Mouse (Mus musculus) ovary, adult 10 weeks (tissue): Measurements from ENCODE around the gene Dennd5b. TPM values are rescaled to one million over a fixed set of nuclear protein-coding genes. Genes with fewer than 3 reads are reported as not detected.

ENCODE experiments used
- polyA plus RNA-seq: library from polyadenylated mRNA; stranded (reverse); fragments of 350-450 nt; fragmentation: Illumina TruSeq; extraction: RNeasy Lipid Tissue Mini Kit (QIAGEN cat#74804); gene quantifications from one replicate; pipeline ENCODE4 v1.2.3, GENCODE M21; 2014

Dennd5b gene
- polyA plus RNA-seq, result 25.5 TPM

GRCm38 (mm10) chr6:149101076-149101942 lies at the start of gene Dennd5b:
Dennd5b (minus strand) TSS chr6:149101680.

GRCm38 (mm10) chr6:149139471-149139870 lies 38.0 kb upstream of the Dennd5b start, which contains the start of gene Etfbkmt:
Etfbkmt (plus strand) TSS chr6:149139849.

GRCm38 (mm10) chr6:149129870-149130269 lies 28.4 kb upstream of the Dennd5b start, which contains the start of gene Gm10203:
Gm10203 (plus strand) TSS chr6:149130170.

GRCm38 (mm10) chr6:148946409-148946742 lies 155.1 kb downstream of the Dennd5b start, which contains the start of gene Sinhcaf:
Sinhcaf (minus strand) TSS chr6:148946467.

Other genes starting within 250 kb of the Dennd5b start
- 28.3 TPM for gene Caprin2, start 205.4 kb downstream of the Dennd5b start, polyA plus RNA-seq
- 104 TPM for gene Sinhcaf, start 155.2 kb downstream of the Dennd5b start, polyA plus RNA-seq
- not detected for gene Gm10203, start 28.5 kb upstream of the Dennd5b start, polyA plus RNA-seq
- 69.8 TPM for gene Etfbkmt, start 38.2 kb upstream of the Dennd5b start, polyA plus RNA-seq
- 48.3 TPM for gene Amn1, start 87.0 kb upstream of the Dennd5b start, polyA plus RNA-seq
- 269 TPM for gene Resf1, start 207.7 kb upstream of the Dennd5b start, polyA plus RNA-seq